Mouse (Mus musculus) CH12.LX (cell line): Measurements from ENCODE around the gene Slc25a17. TPM values are rescaled to one million over a fixed set of nuclear protein-coding genes. Genes with fewer than 3 reads are reported as not detected.

ENCODE experiments used
- DNase-seq: peaks from one replicate; pipeline ENCODE4 v3.0.0-alpha.2; 2013; ENCODE audit errors: extremely low read depth
- H3K27ac ChIP-seq: 2 replicates; pipeline ENCODE4 v1.5.1; 2012; ENCODE audit warnings: low read depth, mild to moderate bottlenecking, control low read depth, moderate library complexity; ENCODE audit not compliant: insufficient read depth
- H3K27me3 ChIP-seq: replicated peaks from 2 replicates; pipeline ENCODE3; 2012; ENCODE audit warnings: inconsistent platforms
- H3K36me3 ChIP-seq, 2 experiments: replicated peaks in 1 of 2; 2 replicates each; pipeline versions ENCODE3 to v1.6.1; 2012; ENCODE audit warnings: inconsistent platforms in 1 of 2, low read length in 1 of 2, mild to moderate bottlenecking in 1 of 2, mixed read lengths in 1 of 2, moderate library complexity in 1 of 2; ENCODE audit not compliant: control insufficient read depth in 1 of 2, insufficient read depth in 1 of 2
- H3K4me1 ChIP-seq, 2 experiments: 2 replicates each; pipeline ENCODE4 v1.6.1; 2012; ENCODE audit warnings: inconsistent platforms in 1 of 2, moderate library complexity in 1 of 2; ENCODE audit not compliant: insufficient read depth in 2 of 2, control insufficient read depth in 1 of 2
- H3K4me2 ChIP-seq: 2 replicates; pipeline ENCODE4 v1.6.1; 2012; ENCODE audit warnings: low read depth, mild to moderate bottlenecking, control low read depth; ENCODE audit not compliant: poor library complexity, insufficient read depth, severe bottlenecking
- H3K4me3 ChIP-seq, 3 experiments: fragments of 150-350 bp in 1 of 3; sonication (generic) in 1 of 3; replicated peaks in 1 of 3; 2 replicates each; pipeline versions ENCODE3 to v1.5.1; 2011 to 2012; ENCODE audit warnings: low read depth in 2 of 3, low read length in 2 of 3, mild to moderate bottlenecking in 2 of 3, moderate library complexity in 2 of 3, control low read depth in 1 of 3, improper control_type of control experiment in 1 of 3, inconsistent platforms in 1 of 3, mixed read lengths in 1 of 3; ENCODE audit not compliant: poor library complexity in 1 of 3
- H3K79me2 ChIP-seq: replicated peaks from 2 replicates; pipeline ENCODE4 v1.6.1; 2012; ENCODE audit warnings: mild to moderate bottlenecking, moderate library complexity; ENCODE audit not compliant: control insufficient read depth, poor library complexity, insufficient read depth, severe bottlenecking; ENCODE audit errors: extremely low read depth
- H3K9ac ChIP-seq: 2 replicates; pipeline ENCODE4 v1.6.1; 2012; ENCODE audit warnings: low read depth, mild to moderate bottlenecking, control low read depth, moderate library complexity; ENCODE audit not compliant: insufficient read depth
- H3K9me3 ChIP-seq: replicated peaks from 2 replicates; pipeline ENCODE3; 2012; ENCODE audit warnings: low read length, inconsistent platforms, mixed read lengths
- BHLHE40 ChIP-seq: IDR thresholded peaks from 2 replicates; pipeline ENCODE4 v1.6.1; 2011; ENCODE audit warnings: mild to moderate bottlenecking, low read depth, low read length, improper control_type of control experiment
- CHD2 ChIP-seq: IDR thresholded peaks from 2 replicates; pipeline ENCODE4 v1.6.1; 2011; ENCODE audit warnings: low read length, improper control_type of control experiment
- E2F4 ChIP-seq: IDR thresholded peaks from 2 replicates; pipeline ENCODE4 v1.6.1; 2011; ENCODE audit warnings: low read depth, low read length, improper control_type of control experiment; ENCODE audit not compliant: insufficient replicate concordance
- ELF1 ChIP-seq: IDR thresholded peaks from 2 replicates; pipeline ENCODE4 v1.6.1; 2014; ENCODE audit warnings: low read depth, mild to moderate bottlenecking, inconsistent platforms, low read length, improper control_type of control experiment
- EP300 ChIP-seq: IDR thresholded peaks from 2 replicates; pipeline ENCODE4 v1.6.1; 2011; ENCODE audit warnings: low read length, improper control_type of control experiment
- ETS1 ChIP-seq: conservative IDR thresholded peaks from 2 replicates; pipeline ENCODE4 v1.6.1; 2012; ENCODE audit warnings: low read depth, mild to moderate bottlenecking, inconsistent platforms, low read length, improper control_type of control experiment, moderate library complexity
- GABPA ChIP-seq: IDR thresholded peaks from 2 replicates; pipeline ENCODE4 v1.6.1; 2012; ENCODE audit warnings: low read depth, low read length, improper control_type of control experiment, inconsistent platforms; ENCODE audit not compliant: insufficient replicate concordance
- HCFC1 ChIP-seq: IDR thresholded peaks from 2 replicates; pipeline ENCODE4 v1.6.1; 2012; ENCODE audit warnings: low read depth, mild to moderate bottlenecking, inconsistent platforms, low read length, improper control_type of control experiment
- IRF4 ChIP-seq: IDR thresholded peaks from 2 replicates; pipeline ENCODE4 v1.6.1; 2014; ENCODE audit warnings: low read depth, mild to moderate bottlenecking, inconsistent platforms, low read length, improper control_type of control experiment
- JUN ChIP-seq: IDR thresholded peaks from 2 replicates; pipeline ENCODE4 v1.6.1; 2011; ENCODE audit warnings: low read depth, mild to moderate bottlenecking, low read length, improper control_type of control experiment, moderate library complexity; ENCODE audit not compliant: insufficient read depth
- JUND ChIP-seq: conservative IDR thresholded peaks from 2 replicates; pipeline ENCODE4 v1.6.1; 2011; ENCODE audit warnings: low read depth, low read length, improper control_type of control experiment
- MAFK ChIP-seq: IDR thresholded peaks from 2 replicates; pipeline ENCODE4 v1.6.1; 2011; ENCODE audit warnings: low read length, improper control_type of control experiment; ENCODE audit not compliant: insufficient replicate concordance
- MAX ChIP-seq: IDR thresholded peaks from 2 replicates; pipeline ENCODE4 v1.6.1; 2011; ENCODE audit warnings: low read length, improper control_type of control experiment
- MEF2A ChIP-seq: IDR thresholded peaks from 2 replicates; pipeline ENCODE4 v1.6.1; 2014; ENCODE audit warnings: low read depth, mild to moderate bottlenecking, inconsistent platforms, low read length, improper control_type of control experiment, borderline replicate concordance
- MXI1 ChIP-seq: IDR thresholded peaks from 2 replicates; pipeline ENCODE4 v1.6.1; 2011; ENCODE audit warnings: mild to moderate bottlenecking, low read depth, low read length, improper control_type of control experiment
- NELFE ChIP-seq: IDR thresholded peaks from 2 replicates; pipeline ENCODE4 v1.6.1; 2011; ENCODE audit warnings: low read depth, low read length, improper control_type of control experiment
- POLR2A ChIP-seq: IDR thresholded peaks from 2 replicates; pipeline ENCODE4 v1.6.1; 2011; ENCODE audit warnings: low read depth, mild to moderate bottlenecking, improper control_type of control experiment, low read length
- POLR2AphosphoS2 ChIP-seq: IDR thresholded peaks from 2 replicates; pipeline ENCODE4 v1.6.1; 2011; ENCODE audit warnings: low read depth, low read length, improper control_type of control experiment
- RAD21 ChIP-seq: IDR thresholded peaks from 2 replicates; pipeline ENCODE4 v1.6.1; 2011; ENCODE audit warnings: low read depth, mild to moderate bottlenecking, low read length, improper control_type of control experiment, moderate library complexity
- SMC3 ChIP-seq: IDR thresholded peaks from 2 replicates; pipeline ENCODE4 v1.6.1; 2011; ENCODE audit warnings: low read depth, low read length, improper control_type of control experiment
- TBP ChIP-seq: conservative IDR thresholded peaks from 2 replicates; pipeline ENCODE4 v1.6.1; 2011; ENCODE audit warnings: low read depth, low read length, improper control_type of control experiment
- UBTF ChIP-seq: IDR thresholded peaks from 2 replicates; pipeline ENCODE4 v1.6.1; 2012; ENCODE audit warnings: low read depth, mild to moderate bottlenecking, inconsistent platforms, low read length, improper control_type of control experiment, moderate library complexity
- USF2 ChIP-seq: conservative IDR thresholded peaks from 2 replicates; pipeline ENCODE4 v1.6.1; 2011; ENCODE audit warnings: low read depth, low read length, improper control_type of control experiment
- dilution Hi-C: fragments of 300-500 bp; cut with MboI; formaldehyde crosslinking; loops from 2 replicates; pipeline ENCODE4 v1.14.3; 2020; ENCODE audit warnings: low sequenced_read_pairs; ENCODE audit not compliant: extremely low pct_unique_long_range_greater_than_20kb, extremely low pct_ligation_motif_present
- in situ Hi-C: fragments of 300-500 bp; cut with MboI; formaldehyde crosslinking; loops from 3 replicates; pipeline ENCODE4 v1.14.3; 2019; ENCODE audit warnings: low sequenced_read_pairs, low pct_ligation_motif_present, low pct_unique_long_range_greater_than_20kb, mixed read lengths
- polyA plus RNA-seq: library from polyadenylated mRNA; unstranded; fragments of >175 nt; gene quantifications from 2 replicates; pipeline ENCODE4 v1.2.1, GENCODE M21; 2012; ENCODE audit warnings: low read depth; ENCODE audit not compliant: insufficient read length
- total RNA-seq, 2 experiments: library from RNA; depleted of rRNA; stranded (reverse); fragments of 300-350 nt in 1 of 2; fragments of >200 nt in 1 of 2; gene quantifications; 2 replicates each; pipeline ENCODE4 v1.2.3; 2012 to 2014

The Slc25a17 gene
- total and polyA plus RNA-seq, 3 experiments: 48.0 to 99.4 (median 76.9) TPM

GRCm38 (mm10) chr15:81332517-81332916, 28.1 kb downstream of the Slc25a17 start:
- Histone ChIP-seq H3K27me3 (no peaks in the 10 kb centered on the region), H3K27ac (no peak overlapping the region)
- TF ChIP-seq ELF1 (peak; percentile 32; the same call in 1 of the 2 replicates), RAD21 (no peak), E2F4 (no peak), MAFK (no peak), ETS1 (0 out of 2 replicates have a peak, but pooled peaks have one; percentile 18), GABPA (no peak), MXI1 (no peak), POLR2A (no peak), CHD2 (no peak), EP300 (peak; percentile 49), USF2 (no peak), IRF4 (peak; percentile 73), NELFE (no peak), MAX (no peak), UBTF (no peak), HCFC1 (no peak), JUND (peak; percentile 55; the same call in 1 of the 2 replicates), MEF2A (peak; percentile 50; the same call in 1 of the 2 replicates), BHLHE40 (0 out of 2 replicates have a peak, but pooled peaks have one; percentile 12), JUN (0 out of 2 replicates have a peak, but pooled peaks have one; percentile 18), TBP (no peak), SMC3 (no peak), POLR2AphosphoS2 (no peak)
- TF ChIP-seq, all 38 proteins: peak for 8
- Histone ChIP-seq H3K9me3 (no peaks in the 10 kb centered on the region), H3K79me2 (no peaks in the 10 kb centered on the region), H3K4me3 (no peak overlapping the region), H3K4me2 (no peak overlapping the region), H3K9ac (no peak overlapping the region), H3K4me1 (peaks cover 4 to 35% of the 10 kb centered on the region in 2 experiments; a peak in 3 of 4 replicates), H3K36me3 (peaks cover 49 to 90% of the 10 kb centered on the region in 2 experiments)
- dilution Hi-C loops: no loop called here
- peak; percentile 79 for DNase-seq
- in situ Hi-C loops: no loop called here
